Mouse (Mus musculus) lung, adult 2 months (tissue): ENCODE results near the gene Prl2c2. TPM values are rescaled to one million over a fixed set of nuclear protein-coding genes. Genes with fewer than 3 reads are reported as not detected.
"Not testable (repeated sequence)": the region's sequence is repeated elsewhere in the genome, so short reads cannot be mapped to it uniquely, and the experiment has no call there.

Experiments used
- DNase-seq: peaks from one replicate; pipeline ENCODE4 v3.0.0; 2022
- H3K4me1 ChIP-seq: fragments of 200-500 bp; 2 replicates; pipeline ENCODE4 v1.6.1; 2011; ENCODE audit warnings: low read length; ENCODE audit not compliant: control insufficient read depth, insufficient read depth
- H3K4me3 ChIP-seq: fragments of 200-500 bp; replicated peaks from 2 replicates; pipeline ENCODE3; 2011; ENCODE audit warnings: low read depth, mild to moderate bottlenecking, control low read depth, low read length; ENCODE audit errors: extremely low read depth
- WGBS: fragments of 180-500 bp; shearing (Covaris S2); methylation state at CpG from one replicate; pipeline ENCODE4 v1.1.7; 2018; 5-methylcytosine and 5-hydroxymethylcytosine counted together
- polyA plus RNA-seq: library from polyadenylated mRNA; depleted of rRNA; stranded (reverse); fragments of >200 nt; gene quantifications from 2 replicates; pipeline ENCODE4 v1.2.3, GENCODE M21; 2012; rRNA removed

Gene Prl2c2
- not detected in 2 replicates for polyA plus RNA-seq

GRCm38 (mm10) chr13:13005283-13005682, at the start of gene Prl2c2:
Prl2c2 (minus strand) TSS chr13:13005383.
- not testable (repeated sequence) for H3K4me3 ChIP-seq, H3K4me1 ChIP-seq, DNase-seq
- 53% methylated on average over 2 of the region's 2 CpGs for WGBS

- WGBS: 54% methylated on average over 3 of the region's 3 CpGs
- H3K4me3 ChIP-seq, DNase-seq, H3K4me1 ChIP-seq: not testable (repeated sequence)
These were observed 20.7 kb upstream of the Prl2c2 start for GRCm38 (mm10) chr13:13025872-13026271.

- H3K4me3 ChIP-seq, H3K4me1 ChIP-seq, DNase-seq: not testable (repeated sequence)
- 52% methylated on average over 2 of the region's 2 CpGs for WGBS
These were observed 8.9 kb upstream of the Prl2c2 start for GRCm38 (mm10) chr13:13013993-13014549.

Other genes with a start within 250 kb of the Prl2c2 start
- gene Prl2c3, start 205.3 kb downstream of the Prl2c2 start, polyA plus RNA-seq: not detected in 2 replicates
- not detected in 2 replicates for gene Prl2c5, start 177.3 kb upstream of the Prl2c2 start, polyA plus RNA-seq